Mouse (Mus musculus) heart, postnatal 4 days (tissue): ENCODE data around the gene Ptger4. TPM values are rescaled to one million over a fixed set of nuclear protein-coding genes. Genes with fewer than 3 reads are reported as not detected.
"Not testable (repeated sequence)": the region's sequence is repeated elsewhere in the genome, so short reads cannot be mapped to it uniquely, and the experiment has no call there.

Experiments
- DNase-seq: peaks from one replicate; pipeline ENCODE4 v3.0.0; 2021
- total RNA-seq, 2 experiments: library from RNA; stranded (reverse); gene quantifications; 2 replicates each; pipeline ENCODE4 v1.2.3; 2021

The Ptger4 gene
- total RNA-seq, 2 experiments from 2014 or later, result 5.9 to 6.1 TPM

DNA sequence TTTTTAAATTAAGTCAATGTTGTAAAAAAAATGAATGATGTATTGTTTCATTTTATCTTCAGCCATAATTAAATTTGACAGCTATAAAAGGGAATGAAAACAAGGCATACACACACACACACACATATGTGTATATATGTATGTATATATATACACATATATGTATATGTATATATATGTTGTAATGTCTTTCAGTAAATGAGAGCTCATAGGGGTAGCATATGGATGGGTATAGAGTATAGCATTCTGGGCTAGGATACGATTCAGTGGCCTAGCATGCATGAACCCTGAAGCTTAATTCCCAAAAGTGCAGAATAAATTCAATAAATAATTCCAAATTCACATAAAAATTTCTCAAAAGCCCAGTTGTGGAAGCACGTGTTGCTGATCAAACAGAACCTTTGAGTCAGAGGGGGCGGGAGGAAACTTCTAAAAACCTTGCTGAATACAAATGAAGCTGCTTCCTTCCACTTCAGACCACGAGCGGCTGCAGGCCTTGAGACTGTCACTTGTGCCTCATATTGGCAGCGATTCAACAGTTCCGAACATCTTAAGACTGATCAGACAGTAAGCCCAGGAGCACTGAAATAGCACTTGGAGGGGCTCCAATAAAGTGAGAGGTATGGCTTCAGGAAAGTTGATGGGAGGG is 6.9 kb downstream of the Ptger4 start:
- peak; percentile 22 for DNase-seq

GRCm38 (mm10) chr15:5236538-5236937 is 7.4 kb downstream of the Ptger4 start:
- peak; percentile 86 for DNase-seq

- DNase-seq, result peak; percentile 49
These were observed 8.5 kb downstream of the Ptger4 start for GRCm38 (mm10) chr15:5235527-5235926.

DNA sequence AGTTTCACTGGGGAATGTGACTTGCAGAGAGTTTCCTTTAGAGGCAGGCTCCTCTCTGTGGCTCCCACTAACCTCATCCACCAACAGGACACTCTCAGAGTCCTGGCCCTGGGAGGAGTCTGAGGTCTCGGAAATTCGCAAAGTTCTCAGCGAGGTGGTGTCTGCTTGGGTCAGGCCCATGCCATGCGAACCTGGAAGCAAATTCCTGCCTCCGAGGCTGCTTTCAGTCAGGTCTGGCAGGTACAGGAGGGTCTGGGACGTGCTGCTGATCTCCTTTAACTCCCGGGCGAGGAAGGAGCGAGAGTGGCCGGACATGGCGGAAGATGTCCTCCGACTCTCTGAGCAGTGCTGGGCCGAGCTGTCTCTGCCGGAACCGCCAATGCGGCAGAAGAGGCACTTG is 9.3 kb downstream of the Ptger4 start:
- no peak for DNase-seq

- DNase-seq, result not testable (repeated sequence)
These were observed 13.2 kb downstream of the Ptger4 start for GRCm38 (mm10) chr15:5230746-5231145.

DNA sequence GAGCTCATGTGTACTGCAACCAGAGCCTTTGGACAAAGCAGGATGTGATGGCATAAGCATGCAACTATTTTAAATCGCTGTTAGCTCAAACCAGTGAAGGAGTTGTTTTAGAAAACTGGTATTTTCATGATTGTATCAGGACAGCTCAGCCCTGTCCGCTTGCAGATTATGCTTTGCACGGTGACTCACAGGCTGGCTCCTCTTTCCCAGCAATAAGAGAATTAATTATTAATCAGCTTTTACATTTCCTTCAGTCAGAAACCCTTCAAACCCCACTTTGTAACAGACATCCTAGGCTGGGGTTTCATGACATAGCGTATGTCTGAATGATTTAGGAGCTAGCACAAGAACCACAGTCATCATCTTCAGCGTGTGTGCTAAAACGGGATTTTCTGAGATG is 23.5 kb downstream of the Ptger4 start:
- no peak for DNase-seq

DNA sequence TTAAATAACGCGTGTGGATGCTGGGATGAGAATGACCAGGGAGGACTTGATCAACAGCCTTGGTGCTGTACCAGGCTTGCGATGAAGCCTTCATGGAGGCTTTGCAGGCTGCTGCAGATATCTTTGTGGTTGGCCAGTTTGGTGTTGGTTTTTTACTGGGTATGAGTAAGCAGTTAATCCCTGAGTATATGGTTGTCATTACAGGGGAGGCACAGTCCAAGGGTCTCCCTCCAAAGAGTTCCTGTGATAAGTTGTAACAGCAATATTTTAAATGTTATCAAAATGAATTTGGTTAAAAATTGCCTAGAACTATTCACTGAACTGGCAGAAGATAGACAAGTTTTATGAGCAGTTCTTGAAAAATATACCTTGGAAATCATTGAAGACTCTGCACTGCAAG is 34.9 kb downstream of the Ptger4 start:
- no peak for DNase-seq

- no peak for DNase-seq
These were observed 38.8 kb downstream of the Ptger4 start for GRCm38 (mm10) chr15:5205222-5205621.

- DNase-seq, result no peak
These were observed 47.3 kb downstream of the Ptger4 start for GRCm38 (mm10) chr15:5196691-5197090.

DNA sequence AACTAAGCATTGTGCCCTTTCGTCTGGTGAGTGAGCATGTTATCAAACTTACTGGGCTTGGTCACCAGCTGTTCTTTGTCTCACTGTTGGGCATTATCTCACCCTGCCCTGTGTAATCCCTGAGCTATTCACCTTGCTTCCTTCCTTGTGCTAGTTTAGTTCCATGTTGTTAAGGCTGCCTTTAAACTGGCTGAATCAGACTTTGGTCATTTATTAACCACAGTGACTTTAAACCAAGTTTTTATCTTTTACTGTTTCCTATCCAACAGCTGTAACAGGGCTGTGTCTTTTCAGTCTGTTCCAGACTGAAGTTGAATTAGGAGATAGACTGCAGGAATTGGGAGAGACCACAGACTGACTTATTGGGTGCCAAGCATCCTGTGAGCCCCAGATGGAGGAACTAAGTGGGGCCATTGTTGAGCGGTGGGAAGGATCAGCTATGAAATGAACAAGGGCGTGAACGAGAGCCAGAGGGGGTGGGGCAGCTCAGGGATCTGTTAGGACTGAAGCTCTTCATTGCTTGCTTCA is 47.9 kb downstream of the Ptger4 start:
- DNase-seq, result peak; percentile 66

DNA sequence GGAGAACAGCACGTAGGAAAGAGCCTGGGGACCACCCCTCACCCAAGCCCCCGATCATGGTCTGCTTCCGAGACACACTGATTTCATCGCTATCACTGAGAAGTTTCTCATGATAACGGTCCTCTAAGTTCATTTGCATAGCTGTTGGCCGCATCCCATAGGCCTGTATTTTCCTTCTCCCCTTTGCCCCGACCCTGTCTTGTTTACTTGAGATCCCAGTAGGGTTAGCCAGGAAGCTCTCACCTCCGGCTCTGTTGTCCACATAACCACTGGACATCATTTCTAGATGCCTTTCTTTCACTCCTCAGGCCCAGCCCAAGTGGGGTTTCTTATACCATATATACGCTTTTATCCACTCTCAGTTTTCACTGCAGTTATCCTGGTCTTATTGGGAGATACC is 49.1 kb downstream of the Ptger4 start:
- no peak for DNase-seq

DNA sequence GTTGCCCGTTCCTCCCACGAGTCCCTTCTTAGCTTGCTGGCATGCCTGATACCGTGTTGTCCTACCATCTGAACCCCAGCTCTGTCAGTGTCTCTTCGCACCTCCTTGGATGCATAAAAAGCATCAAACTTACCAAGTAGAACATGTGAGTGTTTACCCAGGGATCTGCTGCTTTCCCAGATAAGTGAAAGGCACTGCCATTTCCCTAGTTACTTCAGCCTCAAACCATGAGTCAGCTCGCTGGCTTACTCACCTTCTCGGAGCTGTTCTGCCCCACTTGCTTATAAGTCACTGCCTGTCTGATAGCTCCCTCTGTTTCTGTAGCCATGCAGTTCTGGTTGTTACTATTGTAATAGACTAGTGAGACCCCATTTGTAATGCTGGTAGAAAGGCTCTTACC is 49.5 kb downstream of the Ptger4 start:
- DNase-seq, result no peak

GRCm38 (mm10) chr15:5193833-5194232 is 50.2 kb downstream of the Ptger4 start:
- no peak for DNase-seq

- DNase-seq, result peak; percentile 47
These were observed 54.4 kb downstream of the Ptger4 start for GRCm38 (mm10) chr15:5189504-5190093.

GRCm38 (mm10) chr15:5188029-5188428 is 56.0 kb downstream of the Ptger4 start:
- DNase-seq, result no peak

GRCm38 (mm10) chr15:5187116-5187515 is 56.9 kb downstream of the Ptger4 start:
- no peak for DNase-seq

GRCm38 (mm10) chr15:5186293-5186675 is 57.7 kb downstream of the Ptger4 start:
- DNase-seq, result no peak

- DNase-seq, result peak; percentile 79
These were observed 58.4 kb downstream of the Ptger4 start, which contains the start of gene Ttc33 for GRCm38 (mm10) chr15:5185366-5186292. Ttc33 (plus strand) TSS chr15:5185525.

DNA sequence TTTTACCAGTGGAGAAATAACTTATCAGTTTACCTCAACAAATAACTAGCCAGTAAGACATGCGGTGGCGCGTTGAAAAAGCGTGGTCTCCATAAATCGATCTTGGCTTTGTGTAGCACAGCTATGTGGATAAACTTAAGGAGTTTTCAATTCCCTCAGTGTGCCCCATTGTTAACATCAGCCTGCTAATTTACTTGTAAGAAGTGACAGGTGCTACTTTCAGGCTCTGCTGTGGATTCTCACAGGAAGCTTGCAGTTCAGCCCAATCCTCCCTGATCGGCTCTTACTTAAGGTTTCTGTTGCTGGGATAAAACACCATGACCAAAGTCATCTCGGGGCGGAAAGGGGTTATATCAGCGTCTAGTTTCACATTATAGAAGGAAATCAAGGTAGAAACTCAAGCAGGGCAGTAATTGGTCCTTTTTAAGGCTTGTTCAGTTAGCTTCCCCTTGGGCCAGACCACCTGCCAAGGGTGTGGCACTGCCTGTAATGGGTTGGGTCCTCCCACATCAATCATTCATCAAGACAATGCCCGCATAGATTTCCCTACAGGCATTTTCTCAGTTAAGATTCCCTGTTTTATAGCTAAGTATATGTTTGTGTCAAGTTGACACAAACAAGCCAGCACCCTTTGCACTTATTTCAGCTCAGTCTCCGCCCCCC is 59.2 kb downstream of the Ptger4 start:
- no peak for DNase-seq

DNA sequence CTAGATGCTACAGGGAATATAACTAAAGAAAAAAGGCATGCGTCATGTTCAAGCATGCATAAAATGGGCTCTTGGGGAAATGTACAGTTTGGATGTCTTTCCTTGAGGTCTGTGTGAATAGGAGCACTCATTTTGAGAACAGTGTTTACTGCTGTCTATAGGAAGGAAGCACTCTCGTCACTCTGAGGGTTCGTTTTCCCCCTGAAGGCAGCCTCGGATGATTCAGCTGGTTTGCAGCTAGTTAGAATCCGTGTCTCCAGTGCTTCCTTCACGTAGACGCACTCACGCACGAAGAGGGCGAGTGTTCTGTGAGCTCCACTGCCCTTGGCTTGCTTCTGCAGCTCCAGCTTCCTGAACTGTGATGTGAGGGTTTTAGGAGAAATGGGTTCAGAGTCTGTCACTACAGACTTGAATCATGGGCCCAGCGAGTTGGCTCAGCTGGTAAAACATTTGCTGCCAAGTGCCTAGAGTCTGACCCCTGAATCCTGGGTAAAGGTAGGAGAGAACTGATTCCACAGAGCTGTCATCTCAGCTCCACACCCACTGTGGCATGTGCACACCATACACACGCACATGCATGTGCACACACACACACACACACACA is 70.7 kb downstream of the Ptger4 start:
- DNase-seq, result no peak

GRCm38 (mm10) chr15:5165121-5165773 is 78.7 kb downstream of the Ptger4 start:
- DNase-seq, result no peak

- DNase-seq, result peak; percentile 23
These were observed 85.2 kb downstream of the Ptger4 start for GRCm38 (mm10) chr15:5158827-5159226.
